Mouse (Mus musculus) bone marrow macrophage, adult 2 months (primary cell): Measurements from ENCODE around the gene Bri3bp.

Source experiments
- CTCF ChIP-seq: IDR thresholded peaks from 2 replicates; pipeline ENCODE4 v1.5.1; 2012; ENCODE audit warnings: low read depth, mild to moderate bottlenecking, low read length, moderate library complexity
- POLR2A ChIP-seq: IDR thresholded peaks from 2 replicates; pipeline ENCODE4 v1.6.1; 2012; ENCODE audit warnings: mild to moderate bottlenecking, low read depth, low read length, borderline replicate concordance

GRCm38 (mm10) chr5:125477533-125477932 is 36.2 kb downstream of the Bri3bp start:
- TF ChIP-seq POLR2A (no peak), CTCF (no peak)
